Mouse (Mus musculus) spleen, postnatal 36 days (tissue): ENCODE measurements around the gene St3gal5.
"Not testable (repeated sequence)": the region's sequence is repeated elsewhere in the genome, so short reads cannot be mapped to it uniquely, and the experiment has no call there.

Experiments
- DNase-seq, 2 experiments: peaks; one replicate each; pipeline ENCODE4 v3.0.0; 2022; ENCODE audit warnings: low spot score in 2 of 2, mixed read lengths in 1 of 2

St3gal5 gene

DNA sequence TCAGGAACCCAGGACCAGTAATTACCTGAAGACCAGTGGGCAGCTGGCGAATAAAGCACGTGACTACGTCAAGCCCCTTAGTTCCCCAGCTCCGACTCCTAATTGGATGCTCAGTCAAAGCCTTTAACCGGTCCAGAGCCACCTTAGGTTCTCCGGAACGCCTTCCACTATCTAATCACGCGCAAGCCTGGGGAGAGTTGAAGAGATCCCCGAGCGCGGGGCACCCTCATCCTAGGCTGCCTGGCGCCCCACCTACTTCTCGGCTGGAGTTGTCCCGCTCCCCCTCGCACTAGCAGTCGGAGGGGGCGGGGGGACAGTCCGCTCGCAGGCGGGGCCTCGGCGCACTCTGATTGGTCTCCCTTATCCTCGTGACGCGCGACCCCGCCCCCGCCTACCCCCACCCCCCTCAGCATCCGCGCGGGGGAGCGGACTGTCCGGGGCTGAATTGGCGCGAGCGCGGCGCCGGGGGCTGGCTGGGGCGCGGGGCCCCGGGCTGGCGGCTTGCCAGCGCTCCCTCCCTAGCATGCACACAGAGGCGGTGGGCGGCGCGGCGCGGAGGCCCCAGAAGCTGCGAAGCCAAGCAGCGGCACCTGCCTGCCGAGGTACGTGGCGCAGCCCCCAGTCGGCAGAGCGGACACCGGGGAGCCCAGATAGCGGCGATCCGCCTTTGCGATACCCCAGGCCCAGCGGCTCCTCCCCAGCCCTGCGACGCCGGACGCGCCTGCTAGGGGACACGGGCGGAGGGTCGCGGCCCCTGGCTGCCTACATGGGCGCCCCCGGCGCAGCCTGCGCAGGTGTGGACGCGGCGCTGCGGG is at the start of gene St3gal5:
TSS of gene St3gal5 (plus strand) at position 412 of the 815 bp plus-strand sequence.
- DNase-seq, result peak; percentile 91 to 93

- no peak for DNase-seq
Observed at GRCm38 (mm10) chr6:72048643-72049042, 48.7 kb upstream of the St3gal5 start.

- DNase-seq, result no peak
Observed at GRCm38 (mm10) chr6:72049941-72050340, 47.5 kb upstream of the St3gal5 start.

DNA sequence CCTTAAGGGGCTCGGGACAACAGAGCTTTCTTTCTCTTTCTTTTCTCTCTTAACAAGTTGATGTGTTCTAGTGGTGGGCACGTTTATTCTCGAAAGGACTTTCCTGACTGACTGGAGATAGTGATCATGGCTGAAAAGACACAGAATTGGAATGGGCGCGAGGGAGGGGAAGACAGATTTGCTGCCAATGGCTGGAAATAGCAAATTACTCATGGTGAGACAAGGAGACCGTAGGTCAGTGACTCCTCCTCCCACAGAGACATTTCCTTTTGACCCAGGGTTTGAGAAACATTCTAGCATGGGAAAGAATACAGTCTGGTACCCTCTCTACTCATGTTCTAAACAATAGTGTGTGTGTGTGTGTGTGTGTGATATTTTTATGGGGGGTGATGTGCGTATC is 46.6 kb upstream of the St3gal5 start:
- no peak for DNase-seq

DNA sequence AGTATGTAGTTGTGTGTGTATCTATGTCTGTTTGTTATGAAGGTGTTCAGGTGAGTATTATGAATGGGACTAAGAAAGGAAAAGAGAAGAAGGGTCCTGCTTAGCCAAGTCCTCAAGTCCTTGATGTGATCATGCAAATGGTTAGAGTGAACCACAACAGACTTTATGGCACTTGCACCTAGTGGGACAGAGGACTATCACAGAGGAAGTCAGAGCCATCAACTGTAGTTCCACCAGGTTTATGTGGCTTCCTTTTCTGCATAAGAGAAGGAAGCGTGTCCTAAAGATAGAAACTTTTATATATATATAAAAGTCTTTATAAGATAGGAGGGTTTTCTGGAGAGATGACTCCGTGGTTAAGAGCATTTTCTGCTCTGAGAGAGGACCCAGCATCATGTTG is 46.1 kb upstream of the St3gal5 start:
- DNase-seq, result peak; percentile 44 to 58

- peak in 1 of 2 experiments; percentile 15 for DNase-seq
Observed at GRCm38 (mm10) chr6:72051757-72052156, 45.6 kb upstream of the St3gal5 start.

DNA sequence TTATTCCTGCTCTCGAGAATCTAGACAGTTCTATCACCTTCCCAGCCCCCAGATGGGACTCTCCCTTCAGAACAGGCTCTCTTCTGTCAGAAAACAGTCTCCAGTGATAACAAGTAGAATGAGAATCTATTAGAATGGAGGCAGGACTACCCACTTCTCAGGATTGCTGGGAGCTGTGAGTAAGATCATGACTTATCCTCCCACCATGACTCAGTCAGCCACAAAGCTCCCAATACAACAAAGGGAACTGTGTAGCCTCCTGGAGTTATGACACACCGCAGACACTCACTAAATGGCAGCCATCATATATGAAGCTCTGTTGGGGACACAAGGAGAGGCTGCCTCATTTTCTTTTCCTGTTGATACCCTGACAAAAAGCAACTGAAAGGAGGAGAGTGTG is 40.8 kb upstream of the St3gal5 start:
- no peak for DNase-seq

DNA sequence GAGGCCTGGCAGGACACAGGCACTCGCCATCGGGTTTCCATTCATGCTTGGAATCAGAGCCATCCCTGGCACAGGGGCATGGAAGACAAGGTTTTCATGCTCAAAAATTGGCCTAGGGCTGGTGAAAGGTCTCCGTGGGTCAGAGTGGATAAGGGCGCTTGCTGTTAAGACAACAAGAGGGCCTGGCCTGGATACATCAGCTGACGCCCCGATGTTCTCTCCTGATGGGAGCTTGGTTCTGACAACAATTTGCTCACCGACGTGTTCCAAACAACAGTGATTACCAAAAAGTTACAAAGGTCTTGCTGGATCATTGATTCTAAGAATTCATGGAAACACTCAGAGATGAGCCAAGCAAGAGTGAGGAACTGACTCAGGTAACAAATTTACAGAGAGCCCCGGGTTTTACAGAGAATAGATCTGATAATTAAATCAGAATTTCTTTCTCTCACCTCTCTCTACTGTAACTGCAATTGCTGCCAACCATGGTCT is 38.9 kb upstream of the St3gal5 start:
- DNase-seq, result no peak

- DNase-seq, result not testable (repeated sequence)
Observed at GRCm38 (mm10) chr6:72060677-72061076, 36.7 kb upstream of the St3gal5 start.

DNA sequence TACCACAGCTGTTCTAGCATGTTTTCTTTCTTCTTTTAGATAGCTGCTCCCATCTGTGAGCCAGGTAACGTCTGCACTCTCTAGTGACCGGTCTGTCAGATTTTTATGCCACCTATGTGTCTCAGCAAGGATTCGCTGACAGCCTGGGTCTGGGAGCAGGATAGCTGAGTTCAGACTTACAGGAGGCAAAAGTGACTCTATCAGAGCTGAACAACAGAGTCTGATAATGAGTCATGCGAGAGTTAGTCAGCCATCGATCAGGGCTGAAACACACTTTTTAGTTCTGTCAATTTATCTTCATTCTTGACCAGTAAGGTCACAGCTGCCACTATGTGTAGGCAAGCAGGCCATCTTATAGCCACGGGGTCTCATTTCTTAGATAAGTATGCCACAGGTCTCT is 33.7 kb upstream of the St3gal5 start:
- no peak for DNase-seq

- DNase-seq, result no peak
Observed at GRCm38 (mm10) chr6:72065988-72066387, 31.4 kb upstream of the St3gal5 start.

DNA sequence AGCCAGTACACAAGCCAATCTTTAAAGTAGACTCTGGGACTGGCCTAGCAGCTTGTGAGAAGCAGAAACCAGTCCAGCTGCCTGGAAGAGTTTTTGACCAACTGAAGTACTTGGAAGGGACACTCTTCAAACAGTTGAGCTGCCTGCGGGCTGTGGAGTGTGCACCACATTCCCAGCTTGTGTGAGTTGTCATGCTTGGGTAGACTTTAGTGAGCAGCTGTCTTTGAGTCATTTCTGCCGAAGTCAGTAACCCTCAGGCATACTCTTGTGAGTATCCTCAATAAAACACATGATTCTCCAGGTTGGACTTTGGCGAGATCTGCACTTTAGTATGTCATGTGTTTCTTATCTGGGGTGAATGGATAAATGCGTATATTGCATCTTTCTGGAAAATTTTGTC is 29.0 kb upstream of the St3gal5 start:
- no peak for DNase-seq

DNA sequence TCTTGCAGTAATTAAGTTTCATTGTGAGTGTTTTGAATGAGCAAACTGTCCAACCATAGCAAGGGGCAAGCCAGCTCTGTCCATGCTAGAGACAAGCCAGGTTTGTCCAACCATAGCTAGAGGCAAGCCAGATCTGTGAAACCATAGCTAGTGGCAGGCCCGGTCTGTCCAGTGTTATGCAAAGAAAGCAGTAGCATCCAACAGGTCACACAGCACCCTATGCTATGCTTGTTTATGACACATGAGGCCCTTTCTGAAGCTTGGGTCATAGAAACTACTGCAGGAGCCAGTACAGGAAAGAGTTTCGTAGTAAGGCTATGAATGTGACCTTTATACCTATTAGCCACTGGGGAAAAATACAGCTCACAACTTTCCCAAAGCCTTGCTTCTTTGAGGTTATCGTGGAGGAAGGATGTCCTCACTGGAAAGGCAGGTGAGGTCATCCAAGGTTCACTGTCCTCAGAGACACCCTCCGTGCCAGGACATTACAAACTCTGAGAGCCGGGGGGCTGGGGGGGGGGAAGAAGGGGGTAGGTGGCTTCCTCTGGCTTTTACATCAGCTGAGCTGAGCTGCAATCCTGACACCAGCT is 26.0 kb upstream of the St3gal5 start:
- DNase-seq, result no peak

DNA sequence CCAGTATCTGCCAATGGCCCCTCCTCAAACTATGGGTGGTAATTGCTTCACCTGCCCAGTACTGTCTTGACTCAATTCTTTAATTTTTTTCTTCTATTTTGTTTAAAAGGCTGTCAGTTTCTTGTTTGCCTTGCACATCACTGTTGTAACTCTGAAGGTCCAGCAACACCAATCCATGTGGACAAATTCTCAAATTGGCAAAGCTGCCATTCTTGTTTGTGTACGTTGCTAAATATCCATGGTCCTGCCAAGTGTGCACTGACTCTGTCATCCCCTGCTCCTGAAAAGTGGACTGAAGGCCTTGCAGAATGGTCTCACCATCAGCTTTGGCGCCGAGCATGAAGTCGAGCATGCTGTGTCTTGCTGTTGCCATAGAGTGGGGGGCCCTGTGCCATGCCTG is 23.6 kb upstream of the St3gal5 start:
- no peak for DNase-seq

DNA sequence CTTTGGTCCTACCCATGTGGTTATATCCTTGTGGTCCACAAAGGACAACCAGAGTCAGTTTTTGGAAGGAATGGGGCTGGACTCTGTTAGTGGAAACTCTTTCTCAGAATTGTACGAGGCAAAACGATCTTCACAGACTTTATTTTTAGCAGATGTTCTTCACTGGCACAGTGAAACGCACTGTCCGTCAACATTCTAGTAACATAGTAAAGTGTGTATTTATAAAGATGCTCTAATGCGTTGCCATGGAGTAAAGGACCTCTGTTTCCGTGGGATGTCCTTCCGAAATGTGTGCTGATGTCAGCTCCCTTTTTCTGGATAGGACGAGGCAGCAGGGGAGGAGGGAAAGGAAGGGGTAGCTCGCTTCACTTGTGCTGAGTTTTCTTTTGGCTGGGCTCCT is 20.9 kb upstream of the St3gal5 start:
- DNase-seq, result no peak

DNA sequence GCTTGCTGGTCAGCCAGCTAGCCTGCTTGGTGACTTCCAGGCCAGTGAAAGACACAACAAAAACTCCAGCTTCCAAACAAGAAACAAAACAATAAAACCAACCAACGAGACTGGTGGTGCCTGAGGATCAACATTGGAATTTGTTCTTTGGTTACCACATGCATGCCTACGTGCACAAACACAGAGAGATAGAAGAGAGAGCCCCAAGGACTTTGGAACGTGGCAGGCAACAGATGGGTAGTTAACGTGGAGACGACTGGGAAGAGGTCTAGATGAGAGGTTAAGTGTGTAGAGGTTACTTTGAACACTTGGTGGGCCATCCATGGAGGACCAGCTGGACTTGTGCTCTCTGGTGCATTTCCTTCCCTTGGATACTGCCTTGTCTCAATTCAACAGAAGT is 19.2 kb upstream of the St3gal5 start:
- DNase-seq, result no peak

DNA sequence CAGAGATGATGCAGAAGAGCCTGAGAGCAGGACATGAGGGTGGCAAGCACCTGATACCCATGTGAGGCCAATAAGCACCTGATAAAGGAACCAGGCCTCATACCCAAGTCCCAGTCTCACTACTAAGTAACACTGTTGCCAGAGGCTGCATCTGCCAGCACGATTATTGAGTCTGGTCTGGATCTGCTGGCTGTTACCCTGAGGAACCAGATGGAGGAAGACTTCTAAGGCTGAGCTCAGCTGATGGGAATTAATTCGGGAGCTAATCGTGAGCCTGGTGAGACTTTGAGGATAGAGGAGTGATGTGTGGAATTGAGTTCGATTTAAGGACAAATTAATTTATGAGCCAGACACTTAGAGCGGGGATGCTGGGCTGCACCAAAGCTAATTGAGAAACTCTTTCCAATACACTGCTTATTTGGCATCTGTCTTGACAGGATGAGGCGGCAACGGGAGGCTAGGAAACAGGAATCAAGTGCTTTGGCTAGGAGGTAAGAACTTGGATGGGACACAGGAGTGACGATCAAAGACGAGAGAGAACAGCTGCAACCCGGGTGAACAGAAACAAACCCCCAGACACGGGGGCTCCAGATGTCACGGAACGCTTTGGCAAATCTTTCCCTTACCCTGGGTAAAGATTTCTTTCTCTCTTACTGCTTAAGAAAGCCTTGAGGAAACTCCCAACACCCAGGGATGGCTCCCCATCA is 15.9 kb upstream of the St3gal5 start:
- no peak for DNase-seq

DNA sequence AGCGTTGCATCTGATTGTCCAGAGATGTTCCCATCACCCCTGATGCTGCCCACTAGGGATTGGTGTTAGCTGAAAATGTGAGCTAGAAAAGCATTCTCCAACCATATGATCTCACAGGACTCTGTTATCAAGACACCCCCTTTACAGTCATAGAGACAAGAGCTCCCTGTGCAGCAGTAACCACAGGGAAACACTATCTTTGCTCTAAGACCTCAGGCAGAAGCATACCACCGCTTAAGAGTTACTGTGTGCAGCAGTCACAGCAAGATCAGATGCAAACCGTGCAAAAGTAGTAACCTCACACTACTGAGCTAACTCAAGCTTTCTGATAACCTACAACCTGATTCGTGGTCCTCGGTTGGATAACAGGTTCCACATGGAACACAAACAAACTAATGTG is 10.0 kb upstream of the St3gal5 start:
- DNase-seq, result no peak

- no peak for DNase-seq
Observed at GRCm38 (mm10) chr6:72089865-72090264, 7.5 kb upstream of the St3gal5 start.

GRCm38 (mm10) chr6:72091007-72091406 is 6.4 kb upstream of the St3gal5 start:
- DNase-seq, result no peak

DNA sequence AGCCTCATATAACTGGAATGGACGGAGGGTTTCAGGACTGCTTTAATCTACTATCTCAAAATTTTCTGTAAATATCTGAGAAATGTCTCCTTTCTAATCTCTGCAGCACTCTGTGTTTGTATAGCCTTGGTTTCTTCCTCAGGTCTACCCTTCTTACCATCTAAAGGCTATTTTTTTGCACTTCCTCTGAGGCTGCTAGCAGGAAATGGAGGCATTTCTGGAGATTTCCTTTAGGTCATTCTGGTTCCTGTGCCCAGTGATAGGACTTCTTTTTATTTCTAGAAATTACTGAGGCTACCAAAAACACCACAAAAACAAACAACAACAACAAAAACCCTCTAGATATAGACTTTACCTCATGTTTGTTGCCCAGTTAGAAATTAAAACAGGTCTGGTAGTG is 4.3 kb upstream of the St3gal5 start:
- DNase-seq, result no peak

- DNase-seq, result peak in 1 of 2 experiments; percentile 19
Observed at GRCm38 (mm10) chr6:72096217-72096616, 1.2 kb upstream of the St3gal5 start.

DNA sequence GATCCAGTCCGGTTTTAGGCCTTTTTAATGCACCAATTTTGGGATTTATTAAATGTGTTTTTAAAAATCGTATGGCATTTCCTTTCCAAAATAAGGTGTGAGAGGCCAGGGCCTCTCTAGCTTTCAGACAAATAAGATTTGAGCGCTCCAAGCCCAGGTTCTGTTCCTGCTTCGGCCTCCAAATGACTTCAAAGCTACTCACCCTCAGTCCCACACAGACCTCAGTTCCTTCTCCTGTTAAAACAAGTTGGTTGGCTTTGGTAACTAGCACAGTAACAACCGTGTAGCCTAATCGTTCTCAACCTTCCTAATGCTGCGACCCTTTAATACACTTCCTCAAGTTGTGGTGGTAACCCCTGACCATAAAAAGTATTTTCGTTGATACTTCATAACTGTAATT is 723 bp upstream of the St3gal5 start:
- DNase-seq, result no peak
